Mouse (Mus musculus): ENCODE measurements around the gene Prpf40b.
"Not testable (repeated sequence)": the region's sequence is repeated elsewhere in the genome, so short reads cannot be mapped to it uniquely, and the experiment has no call there.

Gene Prpf40b

DNA sequence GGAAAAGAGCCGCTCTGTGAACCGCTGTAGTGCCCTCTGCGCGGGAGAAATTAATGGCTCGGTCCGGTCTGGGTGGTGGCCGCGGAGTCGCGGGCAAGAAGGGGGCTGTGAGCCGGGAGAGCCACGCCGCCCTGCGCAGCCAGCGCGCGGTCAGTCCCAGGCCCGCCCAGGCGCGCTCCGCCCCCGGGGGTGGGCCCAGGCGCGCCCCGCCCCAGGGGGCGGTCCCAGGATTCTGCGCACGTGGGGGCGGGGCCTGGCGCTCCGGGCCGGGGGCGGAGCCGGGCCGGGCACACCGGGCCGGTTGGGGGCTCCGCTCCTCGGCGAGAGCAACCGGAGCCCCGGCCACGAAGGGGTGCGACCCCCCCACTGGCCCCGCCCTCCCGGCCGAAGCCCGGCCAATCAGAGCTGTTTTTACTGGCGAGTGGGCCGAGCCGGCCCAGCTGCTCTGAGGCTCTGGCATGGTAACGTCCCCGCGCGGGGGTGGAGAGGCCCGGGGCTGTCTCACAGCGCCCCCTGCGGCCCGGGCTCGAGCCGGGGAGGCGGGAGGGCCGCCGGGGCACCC, at the start of gene Prpf40b:
Prpf40b (plus strand) TSS at position 275 of the 562 bp plus-strand sequence.
- DNase-seq (ENCODE audit: extremely low read depth, low read depth) = peak; percentile 65

DNA sequence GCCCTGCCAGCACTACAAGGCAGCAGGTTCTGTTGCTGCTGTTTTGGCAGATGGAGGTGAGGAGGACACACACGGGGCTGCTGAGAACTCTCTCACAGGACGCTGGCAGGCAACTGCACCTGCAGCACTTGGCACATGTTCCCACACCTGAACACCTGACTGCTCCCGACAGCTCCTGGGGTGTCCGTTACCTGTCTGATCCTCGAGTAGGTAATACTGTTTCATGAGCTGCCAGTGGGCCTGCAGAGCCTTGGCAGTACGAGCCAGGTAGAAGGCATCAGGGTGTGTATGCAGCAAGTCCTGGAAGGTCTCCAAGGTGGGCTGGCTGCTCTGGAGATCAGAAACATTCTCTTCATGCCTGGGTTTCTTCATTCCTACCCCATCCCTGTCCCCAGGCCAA, 48.2 kb upstream of the Prpf40b start:
- DNase-seq (ENCODE audit: extremely low read depth, low read depth) = not testable (repeated sequence)

DNA sequence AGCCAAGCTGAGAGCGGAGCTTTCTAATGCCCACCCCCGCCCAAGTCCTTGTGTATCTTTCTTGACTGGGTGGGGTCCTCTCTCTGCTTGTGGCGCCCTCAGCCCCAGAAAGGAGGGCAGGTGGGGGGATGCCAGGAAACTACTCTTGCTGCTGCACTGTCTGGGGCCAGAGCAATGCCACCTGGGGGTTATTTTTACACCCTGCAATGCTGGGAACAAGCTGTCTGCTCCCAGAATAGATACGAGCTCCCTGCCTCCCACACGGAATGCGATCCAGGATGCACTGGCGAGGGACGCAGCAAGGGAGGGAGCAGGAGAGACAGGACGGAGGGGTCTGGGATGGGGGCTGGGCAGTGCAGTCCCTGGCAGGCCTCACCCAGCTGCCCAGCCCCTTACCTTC, 45.9 kb upstream of the Prpf40b start:
- no peak for DNase-seq (ENCODE audit: extremely low read depth, low read depth)

DNA sequence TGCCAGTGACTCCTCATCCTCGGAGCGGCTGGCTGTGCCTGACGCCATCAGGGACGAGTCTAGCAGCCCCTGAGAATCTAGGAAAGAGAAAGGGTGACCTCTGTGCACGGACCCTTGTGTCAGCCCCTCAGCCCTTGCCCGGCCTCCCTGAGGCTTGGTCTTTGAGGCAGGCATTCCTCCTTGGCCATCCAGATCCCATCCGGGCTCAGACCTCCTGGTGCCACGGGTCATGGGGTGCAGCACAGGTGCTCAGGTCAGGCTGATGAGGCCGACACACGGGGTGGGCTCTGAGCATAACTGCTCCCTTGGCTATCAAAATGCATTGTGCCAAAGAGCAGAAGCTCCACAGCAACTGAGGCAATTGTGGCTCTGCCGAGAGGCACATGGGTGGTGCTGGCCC, 44.9 kb upstream of the Prpf40b start:
- DNase-seq (ENCODE audit: extremely low read depth, low read depth) = no peak

DNA sequence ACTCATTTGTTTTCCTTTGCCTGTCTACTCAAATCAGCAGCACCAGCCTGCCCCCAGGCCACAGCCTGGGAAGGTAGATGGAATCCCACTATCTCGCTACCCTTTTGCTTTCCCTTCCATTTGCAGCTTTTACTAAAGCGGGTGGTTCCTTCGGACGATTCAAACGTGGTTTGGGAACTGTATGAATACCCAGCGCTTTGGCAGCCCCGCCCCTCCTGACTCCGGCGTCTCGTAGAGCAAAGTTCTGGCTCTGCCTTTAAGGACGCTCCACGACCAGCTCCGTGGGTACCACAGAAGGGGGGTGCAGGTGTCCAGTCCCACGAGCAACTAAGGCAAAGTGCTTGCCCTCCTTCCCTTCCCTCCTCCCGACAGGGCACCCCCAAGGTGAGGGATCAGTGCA, 43.8 kb upstream of the Prpf40b start:
- DNase-seq (ENCODE audit: extremely low read depth, low read depth) = not testable (repeated sequence)

DNA sequence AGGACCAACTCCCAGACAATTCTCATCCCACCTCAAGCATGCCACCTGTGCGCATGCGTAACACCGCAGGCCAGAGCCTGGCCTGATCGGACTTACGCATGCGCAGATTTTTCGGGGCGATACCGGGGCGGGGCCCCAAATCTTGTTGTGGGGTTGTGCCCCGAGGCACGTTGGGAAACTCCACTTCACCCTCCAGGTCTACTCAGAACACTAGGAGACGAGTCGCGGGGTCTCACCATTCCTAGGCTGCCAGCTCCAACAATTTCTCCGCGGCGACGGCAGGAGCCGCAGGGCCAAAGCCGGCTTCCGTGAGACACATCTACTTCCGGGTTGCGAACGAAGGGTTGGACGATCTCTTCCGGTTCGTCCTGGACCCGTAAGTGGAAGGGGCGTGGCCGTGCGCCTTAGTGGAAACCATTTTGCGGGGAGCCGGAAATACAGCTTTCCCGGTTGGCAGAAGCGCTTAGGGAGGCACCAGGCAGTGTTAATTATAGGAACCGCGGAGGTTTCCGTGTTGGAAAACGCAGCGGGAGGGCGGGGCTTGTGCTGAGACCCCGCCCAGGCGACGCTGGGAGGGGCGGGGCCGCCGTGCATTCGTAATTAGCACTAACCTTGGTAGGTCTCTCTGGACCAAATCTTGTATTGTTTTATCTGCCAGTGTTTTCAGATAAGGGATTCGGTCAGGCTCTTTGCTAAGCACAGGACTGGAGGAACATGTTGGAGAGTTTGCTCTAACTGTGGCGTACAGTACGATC, 43.1 kb upstream of the Prpf40b start, which contains the start of gene Mcrs1:
Mcrs1 (minus strand) TSS at position 336 of the 755 bp plus-strand sequence.
- DNase-seq (ENCODE audit: extremely low read depth, low read depth) = peak; percentile 99

DNA sequence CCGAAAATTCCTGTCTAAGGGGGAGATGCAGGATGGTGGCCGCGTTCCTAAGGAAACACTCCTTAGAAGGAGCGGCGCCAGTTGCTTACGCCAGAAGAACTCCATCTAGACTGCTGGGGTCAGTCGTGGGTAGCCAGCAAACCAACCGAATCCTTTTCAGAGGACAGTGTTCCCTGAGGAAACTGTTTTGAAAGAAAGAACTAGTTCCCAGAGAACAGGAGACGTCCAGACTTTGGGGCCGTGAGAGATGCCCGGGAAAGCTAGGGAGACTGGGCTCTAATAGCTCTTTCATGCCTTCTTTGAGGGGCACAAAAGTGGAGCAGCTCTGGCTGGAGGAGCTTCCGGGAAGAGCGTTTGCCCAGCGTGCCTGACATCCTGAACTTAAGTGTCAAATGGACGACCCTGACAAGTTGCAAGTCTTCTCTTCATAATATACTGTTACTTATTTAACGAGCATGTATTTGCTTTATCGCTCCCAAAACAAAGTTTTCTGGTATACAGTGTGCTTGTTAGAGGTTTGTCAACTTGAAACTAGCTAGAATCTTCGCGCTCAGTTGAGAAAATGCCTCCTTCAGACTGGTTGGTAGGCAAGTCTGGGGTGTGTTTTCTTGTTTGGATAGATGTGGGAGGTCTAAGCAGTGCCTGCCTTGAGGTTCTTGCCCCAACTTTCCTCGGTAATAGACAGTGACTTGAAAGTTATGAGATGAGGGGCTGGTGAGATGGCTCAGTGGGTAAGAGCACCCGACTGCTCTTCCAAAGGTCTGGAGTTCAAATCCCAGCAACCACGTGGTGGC, 42.3 kb upstream of the Prpf40b start:
- DNase-seq (ENCODE audit: extremely low read depth, low read depth) = peak; percentile 55

DNA sequence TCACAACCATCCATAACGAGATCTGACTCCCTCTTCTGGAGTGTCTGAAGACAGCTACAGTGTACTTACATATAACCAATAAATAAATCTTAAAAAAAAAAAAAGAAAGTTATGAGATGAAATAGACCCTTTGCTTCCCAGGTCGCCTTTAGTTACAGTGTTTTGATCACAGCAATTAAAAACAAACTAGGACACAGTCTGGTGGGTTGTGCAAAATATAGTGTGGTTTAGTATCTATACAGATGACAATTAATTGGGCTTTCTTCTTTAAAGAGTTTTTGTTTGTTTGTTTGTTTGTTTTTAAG, 41.8 kb upstream of the Prpf40b start:
- DNase-seq (ENCODE audit: extremely low read depth, low read depth) = not testable (repeated sequence)

DNA sequence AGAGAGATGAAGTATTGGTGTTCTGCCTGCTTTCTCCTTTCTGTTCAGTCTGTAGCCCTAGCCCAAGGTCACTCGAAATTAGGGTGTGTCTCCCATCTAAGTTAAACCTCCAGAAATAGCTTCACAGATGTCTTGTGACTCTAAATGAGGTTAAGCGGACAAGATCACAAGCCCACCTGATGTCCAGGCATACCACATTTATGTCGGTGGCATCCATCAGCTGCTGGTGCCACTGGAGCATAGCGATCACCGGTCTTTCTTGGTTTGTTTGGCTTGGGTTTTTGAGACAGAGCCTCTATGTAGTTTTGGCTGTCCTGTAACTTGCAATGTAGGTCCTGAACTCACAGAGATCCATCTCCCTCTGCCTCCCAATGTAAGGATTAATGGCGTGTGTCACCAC, 41.1 kb upstream of the Prpf40b start:
- DNase-seq (ENCODE audit: extremely low read depth, low read depth) = no peak

DNA sequence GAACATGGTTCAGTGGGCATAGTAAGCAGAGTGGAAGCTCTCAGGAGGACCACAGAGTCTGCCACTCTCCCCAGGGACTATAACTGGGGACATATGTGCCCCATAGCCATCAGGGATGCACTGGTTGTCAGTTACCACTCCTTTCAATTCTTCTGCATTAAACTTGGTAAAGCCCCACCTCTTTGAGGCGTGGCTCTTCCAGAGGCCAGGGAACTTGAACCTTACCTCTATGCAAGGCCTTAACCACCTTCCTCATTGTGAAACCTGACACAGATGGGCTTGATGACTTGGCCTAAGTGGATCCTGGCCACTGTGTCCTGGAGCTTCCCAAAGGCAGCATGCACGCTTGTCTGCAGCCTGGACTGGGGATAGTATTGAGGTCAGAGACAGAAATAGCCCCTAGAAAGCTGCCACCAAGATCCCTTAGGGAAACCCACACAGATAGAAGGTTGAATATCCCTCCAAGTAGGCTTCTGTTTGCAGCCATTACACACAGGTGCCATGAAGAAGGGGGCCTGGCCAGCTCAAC, 40.3 kb upstream of the Prpf40b start:
- DNase-seq (ENCODE audit: extremely low read depth, low read depth) = no peak

DNA sequence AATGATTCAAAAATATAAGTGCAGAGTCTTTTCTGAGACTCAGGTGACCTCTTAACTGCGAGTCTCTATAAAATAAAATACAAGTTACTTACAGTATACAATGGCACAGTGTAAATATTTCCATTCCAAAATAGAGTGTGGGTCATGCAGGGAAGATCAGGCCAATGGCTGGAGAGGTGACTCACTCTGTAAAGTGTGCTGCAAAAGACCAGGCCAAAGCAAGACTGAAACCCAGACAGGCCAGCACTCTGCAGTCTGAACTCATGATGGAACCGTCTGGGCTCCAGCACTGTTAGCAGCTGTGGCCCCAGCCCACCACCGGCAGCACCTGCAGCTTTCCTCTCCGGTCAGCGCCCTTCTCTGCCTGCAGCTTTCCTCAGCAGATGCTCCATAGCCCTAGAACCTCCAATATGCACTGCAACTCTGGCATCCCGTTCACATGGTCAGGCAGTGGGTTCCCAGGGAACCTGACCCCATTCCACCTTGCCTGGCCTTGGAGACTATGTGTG, 39.6 kb upstream of the Prpf40b start:
- no peak for DNase-seq (ENCODE audit: extremely low read depth, low read depth)

DNA sequence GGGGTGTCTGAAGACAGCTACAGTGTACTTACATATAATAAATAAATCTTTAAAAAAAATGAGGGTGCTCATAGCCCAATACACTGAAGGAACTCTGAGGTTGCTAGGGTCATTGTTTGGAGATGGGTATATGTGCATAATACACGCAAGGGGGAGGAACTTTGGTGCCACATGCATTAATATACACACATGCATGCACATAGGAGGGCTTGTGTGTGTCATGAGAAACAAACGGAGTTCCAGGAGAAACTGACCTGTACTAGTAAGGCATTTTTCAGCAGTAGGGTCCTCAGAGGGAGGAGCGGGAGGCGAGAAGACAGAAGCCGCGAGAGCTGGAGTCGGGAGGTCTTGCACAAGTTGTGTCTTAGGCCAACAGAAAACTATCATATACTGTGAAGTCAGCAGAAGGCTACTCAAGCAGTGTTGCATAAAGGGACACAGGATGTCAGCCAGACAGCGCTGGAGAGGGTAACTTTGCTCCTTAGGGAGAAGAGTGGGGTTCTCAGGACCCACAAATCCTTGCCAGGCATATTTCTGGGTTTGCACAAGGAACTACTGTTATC, 35.6 kb upstream of the Prpf40b start:
- no peak for DNase-seq (ENCODE audit: extremely low read depth, low read depth)

DNA sequence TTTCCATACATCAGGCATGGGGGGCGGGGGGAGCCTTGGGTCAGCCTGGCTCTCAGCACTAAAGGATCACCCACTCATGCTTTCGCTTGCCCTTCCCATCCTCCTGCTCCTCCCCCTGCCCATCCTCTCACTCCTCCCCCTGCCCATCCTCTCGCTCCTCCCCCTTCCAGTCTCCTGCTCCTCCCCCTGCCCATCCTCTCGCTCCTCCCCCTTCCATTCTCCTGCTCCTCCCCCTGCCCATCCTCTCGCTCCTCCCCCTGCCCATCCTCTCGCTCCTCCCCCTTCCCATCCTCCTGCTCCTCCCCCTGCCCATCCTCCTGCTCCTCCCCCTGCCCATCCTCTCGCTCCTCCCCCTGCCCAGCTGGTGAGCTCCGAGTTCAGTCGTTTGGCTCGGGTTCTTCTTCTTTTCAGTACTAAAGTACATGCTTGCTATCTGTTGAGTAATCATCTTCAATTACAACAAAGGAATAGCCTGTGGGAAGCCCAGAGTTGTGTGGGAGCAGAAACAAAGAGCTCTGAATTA, 35.1 kb upstream of the Prpf40b start:
- peak; percentile 70 for DNase-seq (ENCODE audit: extremely low read depth, low read depth)

DNA sequence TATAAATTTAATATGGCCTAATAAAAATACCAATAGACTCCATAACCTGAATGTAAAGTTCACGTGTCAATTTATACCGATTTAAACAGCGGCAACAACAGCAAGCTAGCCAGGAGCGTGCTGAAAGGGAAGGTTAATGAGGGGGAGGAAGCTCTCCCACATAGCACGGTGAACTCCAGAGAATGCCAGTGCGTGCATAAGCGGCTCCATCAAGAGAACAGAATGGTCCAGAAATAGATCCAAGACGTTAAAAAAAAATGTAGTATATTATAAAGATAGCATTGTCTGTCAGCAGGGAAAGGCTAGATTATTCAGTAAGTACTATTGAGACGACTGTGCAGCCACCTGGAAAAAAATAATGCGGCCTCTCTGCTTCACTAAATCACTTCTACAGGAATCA, 32.2 kb upstream of the Prpf40b start:
- no peak for DNase-seq (ENCODE audit: extremely low read depth, low read depth)

DNA sequence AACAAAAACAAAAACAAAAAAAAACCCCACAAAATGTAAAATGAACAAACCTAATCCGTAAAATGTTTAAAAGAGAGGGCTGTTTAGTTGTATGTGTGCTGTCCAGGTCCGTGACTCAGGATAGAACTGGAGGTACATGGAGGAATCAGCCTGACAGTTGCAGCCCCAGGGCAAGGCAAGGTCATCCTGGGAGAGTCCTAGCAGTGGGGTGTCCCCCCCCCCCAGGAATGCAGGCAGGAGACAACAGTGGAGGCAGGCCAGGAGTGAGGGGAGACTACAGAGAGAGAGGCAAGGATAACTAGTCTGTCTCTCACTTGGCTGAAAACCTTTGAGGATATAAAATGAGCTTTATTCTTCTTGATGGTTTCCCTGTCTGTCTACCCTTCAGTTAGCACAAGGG, 30.5 kb upstream of the Prpf40b start:
- no peak for DNase-seq (ENCODE audit: extremely low read depth, low read depth)

DNA sequence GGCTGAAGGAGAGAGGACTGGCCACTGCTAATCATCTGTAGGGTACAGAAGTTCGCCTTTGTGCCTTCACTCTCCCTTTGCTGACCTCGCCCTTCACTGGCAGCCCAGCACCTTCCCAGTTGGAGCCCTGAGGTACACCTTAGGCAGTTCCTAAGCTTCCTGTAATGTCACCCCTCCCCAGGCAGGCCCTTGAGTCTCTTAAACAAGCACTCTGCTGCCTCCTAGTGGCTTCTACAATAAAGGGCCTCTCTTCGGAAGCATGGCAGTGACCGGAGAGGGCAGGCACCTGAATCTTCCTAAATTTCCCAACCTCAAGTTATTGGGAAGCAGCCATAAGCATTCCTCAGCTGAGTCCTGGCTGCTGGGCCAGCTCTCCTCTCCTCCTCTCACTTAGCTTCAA, 29.2 kb upstream of the Prpf40b start:
- DNase-seq (ENCODE audit: extremely low read depth, low read depth) = peak; percentile 80

DNA sequence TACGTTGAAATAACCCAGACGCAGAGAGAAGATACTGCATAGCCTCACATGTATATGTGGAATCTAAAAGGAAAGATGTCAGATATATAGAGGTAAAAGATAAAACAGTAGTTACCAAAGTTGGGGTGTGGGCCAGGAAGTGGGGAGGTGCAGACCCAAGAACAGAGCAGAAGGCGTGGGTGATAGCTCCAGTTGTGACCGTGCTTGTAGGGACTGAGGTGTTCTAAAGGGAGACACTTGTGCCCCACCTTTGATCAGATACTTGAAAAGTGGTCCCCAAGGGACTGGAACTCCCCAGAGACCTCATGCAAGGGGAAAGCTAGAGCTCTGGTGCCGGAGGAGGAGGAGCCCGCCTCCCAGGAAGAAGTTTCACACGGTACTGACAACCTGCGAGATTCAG, 18.8 kb upstream of the Prpf40b start:
- no peak for DNase-seq (ENCODE audit: extremely low read depth, low read depth)

DNA sequence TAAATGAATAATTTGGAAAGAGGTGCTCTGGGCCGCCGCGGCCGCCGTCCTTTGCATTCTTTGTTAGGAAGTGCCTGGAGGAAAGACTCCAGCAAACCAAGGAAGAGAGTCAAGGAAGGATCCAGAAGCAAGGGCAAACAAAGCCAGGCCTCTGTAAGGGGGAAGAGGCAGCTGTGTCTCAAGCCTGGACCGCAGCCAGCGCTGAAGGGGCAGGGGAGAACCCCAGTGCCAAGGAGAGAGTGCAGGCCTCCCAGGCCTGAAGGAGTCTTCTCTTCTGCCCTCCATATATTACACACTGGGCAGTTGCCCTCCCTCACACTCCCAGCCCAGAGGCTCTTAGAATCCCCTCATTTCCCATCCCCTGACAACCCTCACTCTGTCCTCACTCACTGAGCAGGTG, 16.6 kb upstream of the Prpf40b start:
- no peak for DNase-seq (ENCODE audit: extremely low read depth, low read depth)

DNA sequence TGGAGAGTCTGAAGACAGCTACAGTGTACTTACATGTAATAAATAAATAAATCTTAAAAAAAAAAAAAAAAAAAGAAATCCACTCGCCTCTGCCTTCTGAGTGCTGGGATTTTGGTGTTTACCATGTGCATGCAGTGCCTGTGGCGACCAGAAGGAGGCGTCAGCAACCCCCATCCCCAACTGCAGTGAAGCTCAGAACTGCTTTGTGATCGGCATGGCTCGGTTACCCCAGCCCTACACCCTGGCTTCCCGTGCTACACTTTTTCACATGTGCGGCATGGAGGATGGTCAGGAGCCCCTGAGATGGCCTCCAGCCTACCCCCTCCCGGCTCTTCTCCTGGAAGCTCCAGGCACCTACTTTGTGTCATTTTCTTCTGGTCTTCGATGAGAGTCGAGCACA, 11.4 kb upstream of the Prpf40b start:
- DNase-seq (ENCODE audit: extremely low read depth, low read depth) = no peak

DNA sequence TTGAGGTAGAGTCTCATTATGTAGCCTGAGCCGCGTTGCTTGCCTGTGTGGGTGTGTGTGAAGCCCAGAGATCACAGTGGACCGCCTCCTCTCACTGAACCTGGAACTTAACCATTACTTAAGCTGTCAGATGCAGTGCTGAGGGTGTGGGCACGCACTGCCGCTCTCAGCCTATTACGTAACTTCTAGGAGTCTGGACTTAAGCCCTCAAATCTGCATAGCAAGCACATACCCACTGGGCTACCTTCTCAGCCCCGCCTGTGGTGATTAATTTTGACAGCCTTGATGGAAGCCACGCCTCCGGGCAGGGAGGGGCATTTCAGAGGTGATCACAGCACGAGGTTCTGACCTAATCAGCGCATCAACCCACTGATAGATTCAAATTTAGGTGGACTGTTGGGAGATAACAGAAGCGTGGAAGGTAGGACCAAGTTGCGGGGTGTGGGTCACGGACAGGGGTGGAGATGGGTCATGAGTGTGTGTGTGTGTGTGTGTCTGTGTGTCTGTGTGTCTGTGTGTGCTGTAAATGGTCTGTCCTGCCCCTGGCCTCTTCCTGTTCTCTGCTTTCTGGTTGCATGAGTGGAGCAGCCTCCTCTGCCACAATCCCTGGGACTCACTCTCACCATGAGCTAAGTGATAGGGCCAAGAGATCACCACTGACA, 10.2 kb upstream of the Prpf40b start:
- no peak for DNase-seq (ENCODE audit: extremely low read depth, low read depth)

DNA sequence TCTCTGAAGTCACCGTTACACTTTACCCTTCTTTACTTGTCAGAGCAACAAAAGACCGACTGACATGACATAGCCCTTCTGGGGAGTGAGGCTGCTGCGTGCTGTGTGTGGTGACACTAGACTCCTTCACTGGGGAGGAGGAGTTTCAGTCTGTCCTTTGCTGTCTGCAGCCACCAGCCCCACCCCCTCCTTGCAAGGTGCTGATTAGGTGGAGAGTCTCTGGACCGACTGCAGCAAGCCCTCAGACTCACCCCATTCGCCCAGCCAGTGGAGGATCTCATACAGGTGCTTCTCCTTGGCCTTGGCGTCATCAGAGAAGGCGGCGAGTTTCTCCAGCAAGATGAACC, 9.7 kb upstream of the Prpf40b start:
- DNase-seq (ENCODE audit: extremely low read depth, low read depth) = no peak
